Mouse (Mus musculus) retina, adult 2 months (tissue): ENCODE results near the gene Bcl11a.

Experiments used
- DNase-seq: peaks from one replicate; pipeline ENCODE4 v3.0.0-alpha.2; 2012; ENCODE audit warnings: low read depth, low spot score

The Bcl11a gene

GRCm38 (mm10) chr11:24202641-24203361 lies 124.9 kb downstream of the Bcl11a start:
- DNase-seq, result no peak

- no peak for DNase-seq
Observed at GRCm38 (mm10) chr11:24203489-24203888, 125.6 kb downstream of the Bcl11a start.

- DNase-seq, result no peak
Observed at GRCm38 (mm10) chr11:24208951-24209351, 131.1 kb downstream of the Bcl11a start.

- DNase-seq, result no peak
Observed at GRCm38 (mm10) chr11:24214509-24215134, 136.8 kb downstream of the Bcl11a start.

- DNase-seq, result no peak
Observed at GRCm38 (mm10) chr11:24217741-24218333, 140.0 kb downstream of the Bcl11a start.

GRCm38 (mm10) chr11:24221601-24222307 lies 143.9 kb downstream of the Bcl11a start:
- DNase-seq, result no peak
